Mouse (Mus musculus): Measurements from ENCODE around the gene Stard7.

DNA sequence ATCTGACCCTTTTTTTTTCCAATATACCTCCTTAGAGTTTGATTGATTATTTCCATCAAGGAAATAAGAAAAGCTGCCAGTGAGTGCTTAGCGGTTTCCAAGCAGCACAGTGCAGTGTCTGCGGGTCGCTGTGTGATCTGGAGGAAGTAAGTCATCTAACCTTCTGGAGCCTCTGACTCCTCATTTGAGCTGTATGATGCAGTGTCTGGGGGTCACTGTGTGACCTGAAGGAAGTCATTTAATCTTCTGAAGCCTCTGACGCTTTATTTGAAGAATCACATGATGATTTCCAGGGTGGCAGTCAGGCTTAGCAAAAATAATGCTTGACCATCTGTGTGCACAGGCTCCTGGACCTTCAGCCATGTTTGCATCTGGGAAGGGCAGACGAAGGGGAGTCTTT lies 17.2 kb upstream of the Stard7 start:
- TF ChIP-seq CTCF (IDR thresholded peaks at IDR 0.05; ENCODE audit: borderline replicate concordance, insufficient read depth, low read length) (no peak), POLR2A (IDR thresholded peaks at IDR 0.05; ENCODE audit: low read depth, low read length) (no peak)

Measured in embryonic fibroblast, embryonic 13.5 days (primary cell).